Mouse (Mus musculus): ENCODE measurements around the gene Wdr82. TPM values are rescaled to one million over a fixed set of nuclear protein-coding genes. Genes with fewer than 3 reads are reported as not detected.

The Wdr82 gene
- total RNA-seq, 1 experiment from 2014 or later, result 80.1 TPM

DNA sequence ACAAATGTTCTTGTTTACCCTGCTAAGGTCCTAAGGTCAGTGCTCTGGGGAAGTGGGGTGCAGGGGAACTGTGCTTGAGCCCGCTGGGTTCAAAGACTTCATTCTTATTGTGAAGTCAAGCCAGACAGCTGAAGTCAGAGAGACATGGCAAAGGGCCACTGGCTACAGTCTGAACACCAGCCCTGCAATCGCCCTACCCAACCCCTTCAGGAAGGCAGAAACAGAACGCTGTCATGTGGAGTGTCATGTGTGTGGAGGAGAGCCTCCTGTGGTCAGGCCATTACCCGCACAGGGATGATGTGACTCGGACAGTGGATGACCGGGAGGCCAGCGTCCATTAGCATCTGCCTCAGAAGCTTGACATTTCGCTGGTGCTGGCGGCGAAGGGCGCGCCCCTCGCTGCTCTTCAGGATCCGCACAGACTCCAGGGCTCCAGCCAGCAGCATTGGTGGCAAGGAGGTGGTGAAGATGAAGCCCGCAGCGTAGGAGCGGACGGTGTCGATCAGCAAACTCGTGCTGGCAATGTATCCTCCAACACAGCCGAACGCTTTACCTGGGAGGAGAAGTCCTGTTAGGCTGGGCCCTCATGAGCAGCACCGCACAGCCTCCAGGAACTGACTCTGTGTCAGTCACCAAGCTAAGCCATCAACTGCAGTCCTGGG, 65.6 kb downstream of the Wdr82 start:
- no peak for ATAC-seq (ENCODE audit: extremely low read depth, insufficient number of reproducible peaks, low FRiP score, poor library complexity, severe bottlenecking)

DNA sequence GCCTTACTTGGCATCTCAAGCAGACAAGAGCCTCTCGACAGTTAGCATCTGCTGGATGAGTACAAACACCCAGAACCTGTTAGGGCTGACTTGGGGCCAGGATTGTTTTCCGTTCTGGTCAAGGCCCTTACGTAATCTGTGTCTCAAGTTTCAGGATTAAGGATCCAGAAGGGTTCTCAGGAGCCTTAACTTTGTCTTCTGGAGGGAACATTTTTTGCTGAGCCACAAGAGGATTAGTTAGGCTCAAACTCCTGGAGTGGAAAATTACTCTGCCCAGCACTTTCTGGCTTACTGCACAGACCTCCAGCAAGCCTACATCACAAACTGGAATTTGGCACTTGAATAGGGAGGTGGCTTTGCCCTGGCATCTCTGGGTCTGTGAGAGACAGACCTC, 66.1 kb downstream of the Wdr82 start:
- no peak for ATAC-seq (ENCODE audit: extremely low read depth, insufficient number of reproducible peaks, low FRiP score, poor library complexity, severe bottlenecking)

DNA sequence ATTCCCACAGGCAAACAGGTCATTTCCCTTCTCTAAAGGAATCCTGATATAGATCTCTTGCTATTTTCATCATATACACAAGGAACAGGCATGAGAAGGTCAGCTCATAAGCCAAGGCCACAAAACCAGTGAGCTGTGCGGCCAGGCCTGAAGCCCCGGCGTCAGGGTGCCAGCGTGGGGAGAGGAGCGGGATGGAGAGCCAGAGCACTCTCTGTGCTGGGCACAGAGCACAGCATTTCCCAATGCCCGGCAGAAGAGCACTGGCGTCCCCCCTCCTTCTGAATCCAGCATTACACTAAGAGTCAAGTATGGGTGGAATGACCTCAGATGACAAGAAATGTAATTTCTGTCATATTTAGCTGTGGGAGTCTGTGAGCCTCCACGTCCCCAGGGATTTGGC, 66.7 kb downstream of the Wdr82 start:
- no peak for ATAC-seq (ENCODE audit: extremely low read depth, insufficient number of reproducible peaks, low FRiP score, poor library complexity, severe bottlenecking)

DNA sequence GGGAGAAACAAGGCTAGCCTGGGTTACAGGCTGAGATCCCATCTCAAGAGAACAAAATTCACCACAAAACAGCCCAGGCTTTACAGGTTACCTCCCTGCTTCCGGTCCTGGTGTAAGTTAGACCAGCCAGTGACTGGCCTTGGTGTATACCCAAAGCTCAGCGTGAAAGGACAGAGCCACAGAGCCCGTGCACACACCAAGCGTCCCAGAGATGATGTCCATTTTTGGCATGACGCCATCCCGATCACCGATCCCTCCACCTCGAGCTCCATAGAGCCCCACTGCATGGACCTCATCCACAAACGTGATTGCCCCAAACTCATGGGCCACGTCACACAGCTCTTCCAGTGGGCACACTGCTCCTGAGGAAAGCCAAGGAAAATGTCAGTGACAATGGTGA, 67.2 kb downstream of the Wdr82 start:
- ATAC-seq (ENCODE audit: extremely low read depth, insufficient number of reproducible peaks, low FRiP score, poor library complexity, severe bottlenecking), result no peak

Other genes with a start within 250 kb of the Wdr82 start
- 0.12 TPM in 1 of 2 replicates, not detected in the other for gene Col6a5, start 210.3 kb upstream of the Wdr82 start, total RNA-seq (2017)
- not detected in 2 replicates for gene Col6a4, start 74.1 kb upstream of the Wdr82 start, total RNA-seq (2017)
- gene Glyctk, start 12.8 kb upstream of the Wdr82 start, total RNA-seq (2017), result 3.7 and 4.2 TPM in 2 replicates
- 48.0 and 59.0 TPM in 2 replicates for gene Ppm1m, start 28.8 kb downstream of the Wdr82 start, total RNA-seq (2017)
- 102 and 111 TPM in 2 replicates for gene Twf2, start 32.2 kb downstream of the Wdr82 start, total RNA-seq (2017)
- 14.5 and 14.8 TPM in 2 replicates for gene Tlr9, start 51.7 kb downstream of the Wdr82 start, total RNA-seq (2017)
- gene Alas1, start 77.7 kb downstream of the Wdr82 start, total RNA-seq (2017), result 78.1 and 87.3 TPM in 2 replicates
- gene Poc1a, start 110.1 kb downstream of the Wdr82 start, total RNA-seq (2017), result 0.98 and 1.4 TPM in 2 replicates
- gene Dusp7, start 197.7 kb downstream of the Wdr82 start, total RNA-seq (2017), result 18.7 and 22.0 TPM in 2 replicates

All from neutrophil, adult 5-6 weeks (primary cell).